Mouse (Mus musculus): ENCODE measurements around the gene Dnajc5. TPM values are rescaled to one million over a fixed set of nuclear protein-coding genes. Genes with fewer than 3 reads are reported as not detected.

Gene Dnajc5
- polyA plus RNA-seq, 1 experiment: 38.6 TPM

- no peaks in the 10 kb centered on the region for H3K4me1 ChIP-seq (ENCODE audit: control insufficient read depth, insufficient read depth, insufficient read length, low read length)
- no peak overlapping the region for H3K4me3 ChIP-seq (ENCODE audit: insufficient read depth, low read depth, low read length)
- no peak overlapping the region for H3K27ac ChIP-seq (replicated peaks; ENCODE audit: low read depth, low read length)
Measured at GRCm38 (mm10) chr2:181597378-181598061, 77.2 kb downstream of the Dnajc5 start.

GRCm38 (mm10) chr2:181598454-181599351 lies 78.4 kb downstream of the Dnajc5 start, which contains the start of gene Samd10:
TSS of gene Samd10 (minus strand) at chr2:181599212.
- H3K27ac ChIP-seq (replicated peaks; ENCODE audit: low read depth, low read length): peak within 1 kb of the TSS; percentile 48
- peak within 1 kb of the TSS; percentile 65 for H3K4me3 ChIP-seq (ENCODE audit: insufficient read depth, low read depth, low read length)
- H3K4me1 ChIP-seq (ENCODE audit: control insufficient read depth, insufficient read depth, insufficient read length, low read length): no peaks in the 10 kb centered on the region

- Histone ChIP-seq H3K4me1 (ENCODE audit: control insufficient read depth, insufficient read depth, insufficient read length, low read length) (no peaks in the 10 kb centered on the region), H3K4me3 (ENCODE audit: insufficient read depth, low read depth, low read length) (peak overlapping the region; percentile 92), H3K27ac (replicated peaks; ENCODE audit: low read depth, low read length) (peak overlapping the region; percentile 83; the same call in 1 of the 2 replicates)
Measured at GRCm38 (mm10) chr2:181600226-181600758, 80.0 kb downstream of the Dnajc5 start.

GRCm38 (mm10) chr2:181600828-181601750 lies 80.8 kb downstream of the Dnajc5 start:
- peak overlapping the region; percentile 92 for H3K4me3 ChIP-seq (ENCODE audit: insufficient read depth, low read depth, low read length)
- peak overlapping the region; percentile 83 for H3K27ac ChIP-seq (replicated peaks; ENCODE audit: low read depth, low read length)
- no peaks in the 10 kb centered on the region for H3K4me1 ChIP-seq (ENCODE audit: control insufficient read depth, insufficient read depth, insufficient read length, low read length)

GRCm38 (mm10) chr2:181601751-181602145 lies 81.5 kb downstream of the Dnajc5 start:
- Histone ChIP-seq H3K27ac (replicated peaks; ENCODE audit: low read depth, low read length) (no peak overlapping the region), H3K4me1 (ENCODE audit: control insufficient read depth, insufficient read depth, insufficient read length, low read length) (no peaks in the 10 kb centered on the region), H3K4me3 (ENCODE audit: insufficient read depth, low read depth, low read length) (peak overlapping the region; percentile 92)

GRCm38 (mm10) chr2:181602367-181602766 lies 82.1 kb downstream of the Dnajc5 start:
- Histone ChIP-seq H3K4me3 (ENCODE audit: insufficient read depth, low read depth, low read length) (peak overlapping the region; percentile 92; the same call in 1 of the 2 replicates), H3K4me1 (ENCODE audit: control insufficient read depth, insufficient read depth, insufficient read length, low read length) (no peaks in the 10 kb centered on the region), H3K27ac (replicated peaks; ENCODE audit: low read depth, low read length) (no peak overlapping the region)

Other genes starting within 250 kb of the Dnajc5 start
- gene Gmeb2, start 232.4 kb upstream of the Dnajc5 start, polyA plus RNA-seq (2012; ENCODE audit: insufficient read depth, insufficient read length, missing spikeins): 3.8 and 4.7 TPM in 2 replicates
- not detected in 2 replicates for gene Stmn3, start 206.0 kb upstream of the Dnajc5 start, polyA plus RNA-seq (2012; ENCODE audit: insufficient read depth, insufficient read length, missing spikeins)
- gene Rtel1, start 200.7 kb upstream of the Dnajc5 start, polyA plus RNA-seq (2012; ENCODE audit: insufficient read depth, insufficient read length, missing spikeins): 7.2 and 15.6 TPM in 2 replicates
- 12.4 TPM in 2 replicates for gene Zgpat, start 155.6 kb upstream of the Dnajc5 start, polyA plus RNA-seq (2012; ENCODE audit: insufficient read depth, insufficient read length, missing spikeins)
- gene Arfrp1, start 155.1 kb upstream of the Dnajc5 start, polyA plus RNA-seq (2012; ENCODE audit: insufficient read depth, insufficient read length, missing spikeins): 40.7 and 53.9 TPM in 2 replicates
- 3.0 and 6.1 TPM in 2 replicates for gene Lime1, start 140.4 kb upstream of the Dnajc5 start, polyA plus RNA-seq (2012; ENCODE audit: insufficient read depth, insufficient read length, missing spikeins)
- gene Zbtb46, start 61.1 kb upstream of the Dnajc5 start, polyA plus RNA-seq (2012; ENCODE audit: insufficient read depth, insufficient read length, missing spikeins): 5.5 and 6.6 TPM in 2 replicates
- not detected in 2 replicates for gene Abhd16b, start 27.3 kb upstream of the Dnajc5 start, polyA plus RNA-seq (2012; ENCODE audit: insufficient read depth, insufficient read length, missing spikeins)
- gene Tpd52l2, start 23.3 kb upstream of the Dnajc5 start, polyA plus RNA-seq (2012; ENCODE audit: insufficient read depth, insufficient read length, missing spikeins): 88.5 and 109 TPM in 2 replicates
- 26.8 and 26.9 TPM in 2 replicates for gene Uckl1, start 64.4 kb downstream of the Dnajc5 start, polyA plus RNA-seq (2012; ENCODE audit: insufficient read depth, insufficient read length, missing spikeins)
- 23.2 and 23.7 TPM in 2 replicates for gene Prpf6, start 71.4 kb downstream of the Dnajc5 start, polyA plus RNA-seq (2012; ENCODE audit: insufficient read depth, insufficient read length, missing spikeins)
- gene Zfp512b, start 72.3 kb downstream of the Dnajc5 start, polyA plus RNA-seq (2012; ENCODE audit: insufficient read depth, insufficient read length, missing spikeins): 5.1 TPM in 2 replicates
- 0.63 and 1.6 TPM in 2 replicates for gene Samd10, start 78.7 kb downstream of the Dnajc5 start, polyA plus RNA-seq (2012; ENCODE audit: insufficient read depth, insufficient read length, missing spikeins)
- not detected in 2 replicates for gene Gm29797, start 136.5 kb downstream of the Dnajc5 start, polyA plus RNA-seq (2012; ENCODE audit: insufficient read depth, insufficient read length, missing spikeins)
- 12.8 and 22.2 TPM in 2 replicates for gene Sox18, start 151.2 kb downstream of the Dnajc5 start, polyA plus RNA-seq (2012; ENCODE audit: insufficient read depth, insufficient read length, missing spikeins)
- 3.2 and 3.4 TPM in 2 replicates for gene Tcea2, start 159.8 kb downstream of the Dnajc5 start, polyA plus RNA-seq (2012; ENCODE audit: insufficient read depth, insufficient read length, missing spikeins)
- gene Rgs19, start 173.5 kb downstream of the Dnajc5 start, polyA plus RNA-seq (2012; ENCODE audit: insufficient read depth, insufficient read length, missing spikeins): 27.0 and 27.9 TPM in 2 replicates
- not detected in 2 replicates for gene Lkaaear1, start 178.0 kb downstream of the Dnajc5 start, polyA plus RNA-seq (2012; ENCODE audit: insufficient read depth, insufficient read length, missing spikeins)
- not detected in 2 replicates for gene Oprl1, start 194.5 kb downstream of the Dnajc5 start, polyA plus RNA-seq (2012; ENCODE audit: insufficient read depth, insufficient read length, missing spikeins)
- not detected in 2 replicates for gene Myt1, start 242.8 kb downstream of the Dnajc5 start, polyA plus RNA-seq (2012; ENCODE audit: insufficient read depth, insufficient read length, missing spikeins)

All from brown adipose tissue, adult 24 weeks (tissue).